Mouse (Mus musculus) C2C12 (cell line): ENCODE measurements around the gene Cfap161.

ENCODE experiments used
- CTCF ChIP-seq: IDR thresholded peaks from one replicate; pipeline ENCODE4 v1.5.1; 2011; ENCODE audit not compliant: control insufficient read depth, insufficient read depth, insufficient read length
- MAX ChIP-seq: IDR thresholded peaks from one replicate; pipeline ENCODE4 v1.6.1; 2011; ENCODE audit warnings: mild to moderate bottlenecking, control low read depth
- MYOD1 ChIP-seq: IDR thresholded peaks from one replicate; pipeline ENCODE4 v1.6.1; 2011; ENCODE audit warnings: low read depth; ENCODE audit not compliant: control insufficient read depth, insufficient read length
- MYOG ChIP-seq: IDR thresholded peaks from one replicate; pipeline ENCODE4 v1.6.1; 2011; ENCODE audit not compliant: control insufficient read depth, insufficient read length; ENCODE audit errors: extremely low read depth
- USF1 ChIP-seq: IDR thresholded peaks from one replicate; pipeline ENCODE4 v1.6.1; 2011; ENCODE audit warnings: low read depth, mild to moderate bottlenecking, control low read depth, moderate library complexity

DNA sequence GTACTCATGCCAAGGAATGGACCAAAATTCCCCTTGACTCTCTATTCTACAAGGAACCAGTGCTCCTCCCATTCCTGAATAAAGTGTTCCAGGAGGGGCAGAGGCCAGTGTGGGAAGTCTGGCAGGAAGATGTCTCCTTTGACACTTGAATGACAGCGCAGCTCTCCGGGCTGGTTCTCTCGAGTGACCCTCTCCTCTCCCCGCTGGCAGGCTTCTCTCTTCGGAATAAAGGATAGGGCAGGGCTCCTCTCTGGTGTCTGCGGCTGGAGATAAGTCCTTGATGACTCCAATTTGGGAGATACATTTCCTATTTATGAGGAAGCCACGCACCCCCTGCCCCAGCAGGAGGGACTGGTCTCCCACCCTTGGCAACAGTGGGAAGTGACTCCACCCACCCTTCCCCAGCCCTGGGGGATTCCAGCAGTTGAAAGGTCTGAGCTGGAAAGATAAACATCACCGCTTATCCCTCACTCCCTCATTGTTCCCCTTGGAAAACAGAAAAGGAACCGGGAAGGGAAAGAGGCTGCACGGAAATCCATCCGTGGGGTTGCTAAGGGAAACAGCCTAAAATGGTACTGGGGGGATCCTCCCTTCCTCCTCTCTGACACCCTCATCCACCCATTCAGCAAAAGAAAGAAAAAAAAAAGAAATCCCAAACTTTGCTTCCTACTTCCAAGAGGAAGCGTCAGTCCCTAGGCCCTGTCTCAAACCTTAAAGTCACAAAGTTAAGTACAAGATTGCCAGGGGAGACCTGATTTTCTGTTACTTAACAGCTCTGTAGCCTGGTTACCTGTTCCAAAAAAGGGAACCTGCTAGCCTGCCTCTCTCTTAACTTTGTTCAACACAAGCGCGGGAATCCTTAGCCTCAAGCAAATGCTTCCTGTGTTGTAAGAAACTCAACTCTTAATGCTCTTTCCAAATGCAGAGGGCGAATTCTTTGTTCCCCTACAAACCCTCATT lies 15.7 kb upstream of the Cfap161 start:
- TF ChIP-seq CTCF (no peak), USF1 (no peak), MAX (no peak), MYOD1 (no peak), MYOG (no peak)
